Mouse (Mus musculus): ENCODE results near the gene Plpp3. TPM values are rescaled to one million over a fixed set of nuclear protein-coding genes. Genes with fewer than 3 reads are reported as not detected.

Plpp3 gene
- 258 and 263 TPM in 2 replicates for polyA plus RNA-seq (2012; rRNA removed)

DNA sequence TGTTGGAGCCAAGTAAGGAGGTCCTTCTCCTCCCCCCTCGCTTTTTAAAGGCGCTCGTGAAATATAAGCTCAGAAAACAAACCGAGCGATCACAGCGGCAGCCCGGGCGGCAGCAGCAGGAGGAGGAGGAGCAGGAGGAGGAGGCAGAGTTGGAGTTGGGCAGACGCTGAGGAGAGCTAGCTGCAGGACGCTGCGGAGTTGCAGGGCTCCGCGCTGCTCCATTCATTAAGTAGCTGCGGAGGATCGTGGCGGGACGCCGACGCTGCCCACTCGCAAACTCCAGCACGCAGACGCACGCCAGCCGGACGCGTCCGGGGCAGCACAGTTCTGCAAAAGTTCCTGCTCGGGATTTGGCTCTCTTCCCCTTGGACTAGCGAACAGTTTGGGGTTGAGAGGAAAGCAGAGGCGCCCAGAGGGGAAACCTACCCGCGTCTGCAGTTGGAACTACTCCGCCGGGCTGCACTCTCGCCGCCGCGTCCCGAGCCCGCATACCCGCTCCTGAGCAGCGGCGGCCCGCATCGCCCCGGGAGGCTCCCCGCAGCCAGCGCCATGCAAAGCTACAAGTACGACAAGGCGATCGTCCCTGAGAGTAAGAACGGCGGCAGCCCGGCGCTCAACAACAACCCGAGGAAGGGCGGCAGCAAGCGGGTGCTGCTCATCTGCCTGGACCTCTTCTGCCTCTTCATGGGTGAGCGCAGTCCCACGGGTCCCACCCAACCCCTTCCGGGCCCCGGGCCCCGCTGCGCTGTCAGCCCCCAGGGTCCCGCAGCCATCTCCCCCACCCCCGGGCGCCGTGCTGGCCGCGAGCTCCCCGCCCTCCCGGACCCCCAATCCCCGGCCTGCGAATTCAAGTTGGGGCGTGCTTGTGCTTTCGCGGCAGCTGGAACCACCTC lies at the start of gene Plpp3:
Gene Plpp3, plus strand, starts transcription at position 72 of the 893 bp plus-strand sequence.
- TF ChIP-seq POLR2A (IDR thresholded peaks at IDR 0.05; ENCODE audit: extremely low read depth, insufficient read depth, low read length) (peak; percentile 92), CTCF (IDR thresholded peaks at IDR 0.05; ENCODE audit: extremely low read depth, insufficient read depth, low read length) (no peak)
- Histone ChIP-seq H3K4me1 (ENCODE audit: control insufficient read depth, insufficient read depth, low read length) (no peaks in the 10 kb centered on the region), H3K27ac (ENCODE audit: insufficient read depth, low read length) (peak within 1 kb of the TSS; percentile 72), H3K4me3 (ENCODE audit: insufficient read depth, low read length) (peak within 1 kb of the TSS; percentile 53)

DNA sequence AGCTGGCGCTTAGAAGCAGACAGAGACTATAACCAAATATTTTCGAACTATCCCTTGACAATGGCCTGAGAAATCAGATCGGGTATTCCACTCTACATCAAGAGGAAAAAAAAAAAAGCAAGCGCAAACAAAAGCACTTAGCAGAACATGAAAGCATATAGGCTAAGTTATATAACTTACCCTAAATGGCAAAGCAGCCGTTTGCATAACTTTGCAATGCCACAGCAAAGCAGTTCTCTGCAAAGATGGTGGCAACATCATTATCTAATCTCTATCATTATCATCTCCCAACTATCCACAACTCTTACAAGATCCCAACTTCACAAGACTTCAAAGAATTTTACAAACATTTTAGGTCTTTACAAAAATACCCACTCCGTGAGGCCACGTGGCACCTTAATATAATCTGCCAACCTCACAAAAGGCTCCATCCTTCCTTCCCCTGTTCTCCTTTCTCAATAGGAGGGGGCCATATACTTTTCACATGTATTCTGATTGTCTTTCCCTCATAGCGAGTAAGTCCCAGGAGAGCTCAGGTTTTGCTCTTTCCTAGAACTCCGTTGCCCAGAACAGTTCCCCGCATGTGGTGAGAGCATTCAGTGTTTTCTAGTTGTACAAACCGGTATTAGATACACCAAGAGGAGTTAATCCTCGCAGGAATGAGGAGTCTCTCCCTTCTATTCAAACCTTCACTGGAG lies 49.1 kb upstream of the Plpp3 start:
- peak overlapping the region; percentile 74 for H3K27ac ChIP-seq (ENCODE audit: insufficient read depth, low read length)
- peak overlapping the region; percentile 85 for H3K4me3 ChIP-seq (ENCODE audit: insufficient read depth, low read length)

DNA sequence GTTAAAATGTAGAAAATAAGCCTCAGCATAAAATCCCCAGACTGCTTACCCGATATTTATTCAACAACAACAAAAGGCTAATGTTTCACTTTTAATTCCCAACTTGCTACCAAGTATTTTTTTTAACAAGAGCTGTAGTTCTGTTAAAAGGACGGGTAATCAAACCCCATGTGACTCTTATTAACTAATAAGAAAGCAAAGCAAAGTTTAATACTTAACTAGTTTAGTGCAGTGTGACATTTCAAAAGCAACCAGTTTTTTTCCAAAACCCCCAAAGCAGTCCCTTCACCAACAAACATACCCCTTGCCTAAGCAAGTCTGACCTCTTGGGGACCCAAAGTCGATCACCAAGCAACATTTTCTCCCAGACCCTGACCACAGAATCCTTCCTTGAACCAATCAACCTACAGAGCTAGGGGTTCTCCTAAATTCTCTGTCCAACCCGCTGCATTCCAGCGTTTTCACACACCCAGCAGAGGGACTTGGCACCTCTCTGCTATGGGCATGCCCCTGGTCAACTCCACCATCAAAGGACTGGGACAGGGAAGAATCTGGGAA lies 48.4 kb upstream of the Plpp3 start:
- TF ChIP-seq CTCF (IDR thresholded peaks at IDR 0.05; ENCODE audit: extremely low read depth, insufficient read depth, low read length) = no peak
- peak overlapping the region; percentile 43 for H3K27ac ChIP-seq (ENCODE audit: insufficient read depth, low read length)
- H3K4me3 ChIP-seq (ENCODE audit: insufficient read depth, low read length) = peak overlapping the region; percentile 85
- H3K4me1 ChIP-seq (ENCODE audit: control insufficient read depth, insufficient read depth, low read length) = peaks cover 5% of the 10 kb centered on the region; the same call in 1 of the 2 replicates

More for the DNA sequence above, 49.1 kb upstream of the Plpp3 start:
- TF ChIP-seq POLR2A (IDR thresholded peaks at IDR 0.05; ENCODE audit: extremely low read depth, insufficient read depth, low read length) (no peak), CTCF (IDR thresholded peaks at IDR 0.05; ENCODE audit: extremely low read depth, insufficient read depth, low read length) (no peak)
- H3K4me1 ChIP-seq (ENCODE audit: control insufficient read depth, insufficient read depth, low read length) = peaks cover 5% of the 10 kb centered on the region; the same call in 1 of the 2 replicates

DNA sequence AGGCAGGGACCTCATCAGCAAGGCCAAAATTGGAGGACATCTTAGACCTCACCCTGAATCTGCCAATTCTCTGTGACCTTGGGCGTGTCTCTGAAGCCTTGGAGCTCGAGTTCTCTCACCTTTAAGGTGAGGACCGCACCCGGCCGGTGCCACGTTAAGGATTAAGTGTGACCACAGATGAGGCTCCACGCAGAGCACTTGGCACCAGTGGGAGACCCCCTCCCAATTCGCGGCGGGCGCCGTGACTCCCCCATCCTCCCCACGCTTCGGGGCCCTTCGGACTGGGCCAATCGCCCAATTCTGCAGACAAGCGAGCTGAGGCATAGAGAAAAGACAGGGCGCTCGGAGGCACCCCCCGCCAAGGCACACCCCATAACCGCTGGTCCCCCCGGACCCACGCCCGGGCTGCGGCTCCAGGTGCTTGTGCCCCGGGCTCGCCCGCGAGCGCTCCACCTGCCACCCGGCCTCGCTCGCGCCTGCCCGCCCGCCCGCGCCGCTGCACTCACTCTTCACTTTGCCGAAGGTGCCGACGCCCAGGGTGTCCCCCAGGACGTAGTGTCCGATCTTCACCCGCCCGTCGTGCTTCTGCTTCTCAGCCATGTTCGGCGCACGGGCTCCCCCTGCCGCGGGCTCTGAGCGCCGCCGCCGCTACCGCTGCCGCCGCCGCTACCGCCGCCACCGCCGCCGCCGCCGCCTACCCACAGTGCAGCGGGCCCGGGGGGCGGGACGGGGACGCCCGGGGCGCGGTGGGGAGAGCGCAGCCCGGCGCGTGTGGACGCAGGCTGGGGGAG lies 47.8 kb upstream of the Plpp3 start, which contains the start of gene Prkaa2:
Gene Prkaa2, minus strand, starts transcription at position 692 of the 791 bp plus-strand sequence.
- no peak for TF ChIP-seq POLR2A (IDR thresholded peaks at IDR 0.05; ENCODE audit: extremely low read depth, insufficient read depth, low read length)
- H3K4me3 ChIP-seq (ENCODE audit: insufficient read depth, low read length) = peak within 1 kb of the TSS; percentile 85

DNA sequence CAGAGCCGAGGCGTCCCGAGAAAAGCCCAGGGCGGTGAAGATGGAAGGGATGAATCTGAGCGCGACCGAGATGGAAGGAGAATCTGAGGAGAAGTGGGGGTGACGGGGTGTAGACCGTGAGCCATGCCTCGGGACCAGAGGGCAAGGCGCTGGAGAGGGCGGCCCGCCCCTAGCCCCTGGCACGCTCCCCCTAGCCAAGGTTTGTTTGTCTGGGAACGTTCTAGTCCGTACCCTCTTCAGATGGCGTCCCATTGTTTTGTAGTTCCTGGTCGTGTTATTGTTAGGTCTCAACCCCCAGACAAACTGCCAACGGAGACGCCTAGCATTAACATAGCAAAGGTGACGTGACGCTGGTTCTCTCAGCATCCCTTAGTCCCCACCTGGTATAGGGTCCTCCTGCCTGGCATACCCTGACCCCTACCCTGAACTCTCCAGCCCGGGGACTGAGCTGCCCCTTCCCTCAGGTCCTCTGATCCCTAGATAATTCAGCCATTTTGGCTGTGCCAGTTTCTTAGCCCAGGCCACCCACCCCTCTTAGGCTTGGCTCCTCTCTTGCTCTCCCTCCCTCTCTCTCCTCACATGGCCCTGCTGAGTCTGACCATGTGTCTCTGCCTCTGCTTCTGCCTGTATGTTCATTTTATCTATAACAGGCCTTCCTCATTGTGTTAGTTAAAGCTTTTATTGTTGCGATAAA lies 47.0 kb upstream of the Plpp3 start:
- TF ChIP-seq CTCF (IDR thresholded peaks at IDR 0.05; ENCODE audit: extremely low read depth, insufficient read depth, low read length) (no peak), POLR2A (IDR thresholded peaks at IDR 0.05; ENCODE audit: extremely low read depth, insufficient read depth, low read length) (peak; percentile 57; the same call in 1 of the 2 replicates)
- Histone ChIP-seq H3K4me3 (ENCODE audit: insufficient read depth, low read length) (peak overlapping the region; percentile 85), H3K4me1 (ENCODE audit: control insufficient read depth, insufficient read depth, low read length) (peaks cover 5% of the 10 kb centered on the region; the same call in 1 of the 2 replicates), H3K27ac (ENCODE audit: insufficient read depth, low read length) (peak overlapping the region; percentile 81)

More for the DNA sequence above, 47.8 kb upstream of the Plpp3 start, which contains the start of gene Prkaa2:
- H3K4me1 ChIP-seq (ENCODE audit: control insufficient read depth, insufficient read depth, low read length) = peaks cover 5% of the 10 kb centered on the region; the same call in 1 of the 2 replicates
- peak within 1 kb of the TSS; percentile 81 for H3K27ac ChIP-seq (ENCODE audit: insufficient read depth, low read length)

DNA sequence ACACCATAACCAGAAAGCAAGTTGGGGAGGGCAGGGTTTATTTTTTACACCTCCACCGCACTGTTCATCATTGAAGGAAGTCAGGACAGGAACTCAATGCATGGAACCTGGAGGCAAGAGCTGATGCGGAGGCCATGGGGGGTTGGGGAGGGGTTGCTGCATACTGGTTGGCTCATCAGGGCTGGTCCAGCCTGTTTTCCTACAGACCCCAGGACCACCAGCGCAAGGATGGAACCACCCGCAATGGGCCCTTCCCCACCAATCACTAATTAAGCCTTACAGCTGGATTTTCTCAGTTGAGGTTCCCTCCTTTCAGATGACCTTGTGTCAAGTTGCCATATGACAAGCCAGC lies 46.5 kb upstream of the Plpp3 start:
- H3K4me1 ChIP-seq (ENCODE audit: control insufficient read depth, insufficient read depth, low read length) = peaks cover 5% of the 10 kb centered on the region; the same call in 1 of the 2 replicates
- H3K27ac ChIP-seq (ENCODE audit: insufficient read depth, low read length) = peak overlapping the region; percentile 81
- H3K4me3 ChIP-seq (ENCODE audit: insufficient read depth, low read length) = peak overlapping the region; percentile 85
- no peak for TF ChIP-seq CTCF (IDR thresholded peaks at IDR 0.05; ENCODE audit: extremely low read depth, insufficient read depth, low read length)
- no peak for TF ChIP-seq POLR2A (IDR thresholded peaks at IDR 0.05; ENCODE audit: extremely low read depth, insufficient read depth, low read length)

DNA sequence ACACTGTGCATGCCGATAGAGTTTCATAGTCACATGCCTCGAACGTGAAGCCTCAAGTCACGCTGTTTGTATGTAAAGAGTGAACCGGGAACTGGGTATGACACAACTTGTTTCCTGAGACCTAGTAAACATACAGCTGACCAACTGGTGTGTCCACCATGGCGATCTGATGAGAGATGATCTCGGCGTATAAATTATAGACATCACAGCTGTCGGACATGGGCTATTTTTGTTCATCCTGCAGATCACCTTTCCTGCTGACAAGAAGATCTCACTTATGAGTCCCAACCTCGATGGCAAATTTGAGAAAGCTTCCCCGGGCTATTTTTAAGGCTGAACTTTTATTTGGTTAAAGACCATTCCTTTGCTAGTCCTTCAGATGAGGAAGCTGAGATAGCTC lies 45.4 kb upstream of the Plpp3 start:
- TF ChIP-seq POLR2A (IDR thresholded peaks at IDR 0.05; ENCODE audit: extremely low read depth, insufficient read depth, low read length) = no peak
- TF ChIP-seq CTCF (IDR thresholded peaks at IDR 0.05; ENCODE audit: extremely low read depth, insufficient read depth, low read length) = no peak
- Histone ChIP-seq H3K4me1 (ENCODE audit: control insufficient read depth, insufficient read depth, low read length) (peaks cover 5% of the 10 kb centered on the region; the same call in 1 of the 2 replicates), H3K27ac (ENCODE audit: insufficient read depth, low read length) (no peak overlapping the region), H3K4me3 (ENCODE audit: insufficient read depth, low read length) (no peak overlapping the region)

DNA sequence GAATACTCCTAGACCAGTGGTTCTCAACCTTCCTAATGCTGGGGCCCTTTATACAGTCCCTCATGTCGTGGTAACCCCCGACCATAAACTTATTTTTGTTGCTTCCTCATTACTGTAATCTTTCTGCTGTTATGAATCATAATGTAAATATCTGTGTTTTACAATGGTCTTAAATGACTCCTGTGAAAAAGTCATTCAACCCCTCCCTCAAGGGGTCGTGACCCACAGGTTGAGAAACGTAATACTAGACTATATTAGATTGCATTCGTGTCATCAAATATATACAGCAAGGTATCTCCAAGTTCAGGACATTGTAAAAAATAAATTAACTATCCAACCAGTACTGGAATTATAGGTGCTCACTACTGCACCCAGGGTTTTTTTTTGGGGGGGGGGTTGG lies 44.1 kb upstream of the Plpp3 start:
- Histone ChIP-seq H3K4me3 (ENCODE audit: insufficient read depth, low read length) (no peak overlapping the region), H3K4me1 (ENCODE audit: control insufficient read depth, insufficient read depth, low read length) (peaks cover 3% of the 10 kb centered on the region; the same call in 1 of the 2 replicates), H3K27ac (ENCODE audit: insufficient read depth, low read length) (no peak overlapping the region)
- no peak for TF ChIP-seq POLR2A (IDR thresholded peaks at IDR 0.05; ENCODE audit: extremely low read depth, insufficient read depth, low read length)
- no peak for TF ChIP-seq CTCF (IDR thresholded peaks at IDR 0.05; ENCODE audit: extremely low read depth, insufficient read depth, low read length)
